ENCODE assay signal across 8 mouse cellular contexts in the genomic region with DNA sequence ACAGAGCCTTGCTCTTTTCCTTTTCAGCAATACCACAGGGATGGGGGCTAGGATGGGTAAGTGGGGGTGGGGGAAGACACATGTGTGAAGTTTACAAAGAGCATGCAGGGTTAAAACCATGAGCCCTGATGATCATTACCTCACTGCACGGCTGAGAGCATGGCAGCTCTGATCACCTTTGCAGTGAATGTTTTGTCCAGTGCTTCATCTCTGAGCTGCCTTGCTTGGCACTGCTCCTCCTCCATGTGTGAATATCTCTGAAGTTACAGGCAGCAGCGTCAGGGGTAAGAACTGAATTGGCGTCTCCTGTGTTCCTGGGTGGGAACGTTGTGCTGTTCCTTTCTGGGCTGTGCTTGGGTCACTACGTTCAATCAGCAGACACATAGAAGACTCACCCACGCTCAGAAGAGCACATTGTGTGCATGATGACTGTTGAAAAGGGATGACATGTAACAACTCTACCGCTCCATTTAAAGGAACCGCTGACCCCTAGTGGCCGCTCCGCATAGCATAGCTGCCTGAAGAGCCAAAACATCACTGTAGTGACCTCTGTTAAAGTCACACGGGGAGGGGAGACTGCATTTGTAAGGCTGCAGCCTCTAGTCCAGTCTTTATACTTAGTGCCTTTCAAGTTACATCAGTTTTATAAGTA.
DNase-seq lines count a peak whose midpoint lies in the region; ATAC-seq and TF ChIP-seq lines count a peak whose summit lies in the region.

No protein-coding gene starts in this region.

- peak; percentile 5 for DNase-seq in c-Kit-negative CD71-positive TER-119-positive erythroid progenitor cells, embryonic 14.5 days (ENCODE audit: low read depth, low spot score)
- DNase-seq in heart, postnatal 0 days (ENCODE audit: low spot score), result peak; percentile 92
- peak; percentile 87 to 95 for DNase-seq in kidney, postnatal 36 days

- H3K4me2 ChIP-seq in forebrain, embryonic 12.5 days, result no peak overlapping the region
- H3K4me2 ChIP-seq in heart, postnatal 0 days (ENCODE audit: low read depth, low read length), result peak overlapping the region; percentile 17; the same call in 1 of the 2 replicates
- H3K4me2 ChIP-seq in liver, embryonic 16.5 days (ENCODE audit: low read depth, low read length), result no peak overlapping the region
- H3K4me2 ChIP-seq in neural tube, embryonic 14.5 days (ENCODE audit: low read depth, low read length), result no peak overlapping the region

- peaks cover 14% of the 10 kb centered on the region for H3K4me1 ChIP-seq in forebrain, embryonic 12.5 days
- H3K4me1 ChIP-seq in heart, postnatal 0 days (ENCODE audit: control insufficient read depth, insufficient read depth), result peaks cover 31% of the 10 kb centered on the region
- H3K4me1 ChIP-seq in liver, embryonic 16.5 days (ENCODE audit: control insufficient read depth, low read depth, low read length), result peaks cover 3% of the 10 kb centered on the region
- peaks cover 6% of the 10 kb centered on the region; the same call in 1 of the 2 replicates for H3K4me1 ChIP-seq in neural tube, embryonic 14.5 days (ENCODE audit: control insufficient read depth, insufficient read depth, low read length)
- H3K4me1 ChIP-seq in testis, adult 2 months (ENCODE audit: control insufficient read depth, insufficient read depth, low read length), result no peaks in the 10 kb centered on the region; the same call in 1 of the 2 replicates

- H3K4me3 ChIP-seq in forebrain, embryonic 12.5 days (replicated peaks), result no peak overlapping the region
- H3K4me3 ChIP-seq in heart, postnatal 0 days (ENCODE audit: low read depth, low read length), result no peak overlapping the region
- H3K4me3 ChIP-seq in liver, embryonic 16.5 days (ENCODE audit: low read depth, low read length), result no peak overlapping the region
- H3K4me3 ChIP-seq in neural tube, embryonic 14.5 days (ENCODE audit: low read depth, low read length), result no peak overlapping the region
- H3K4me3 ChIP-seq in testis, adult 2 months (ENCODE audit: control insufficient read depth, low read depth, low read length), result no peak overlapping the region

- no peaks in the 10 kb centered on the region for H3K27me3 ChIP-seq in forebrain, embryonic 12.5 days
- no peaks in the 10 kb centered on the region for H3K27me3 ChIP-seq in heart, postnatal 0 days (ENCODE audit: control insufficient read depth, insufficient read depth, low read length)
- no peaks in the 10 kb centered on the region for H3K27me3 ChIP-seq in liver, embryonic 16.5 days (ENCODE audit: control insufficient read depth, insufficient read depth, low read depth, low read length)
- no peaks in the 10 kb centered on the region for H3K27me3 ChIP-seq in neural tube, embryonic 14.5 days (ENCODE audit: control insufficient read depth, insufficient read depth, low read length)
- H3K27me3 ChIP-seq in testis, adult 2 months (ENCODE audit: control insufficient read depth, insufficient read depth, low read length), result no peaks in the 10 kb centered on the region

- H3K27ac ChIP-seq in forebrain, embryonic 12.5 days, result no peak overlapping the region
- H3K27ac ChIP-seq in heart, postnatal 0 days (ENCODE audit: low read depth), result peak overlapping the region; percentile 70
- H3K27ac ChIP-seq in liver, embryonic 16.5 days (ENCODE audit: low read length), result no peak overlapping the region
- H3K27ac ChIP-seq in neural tube, embryonic 14.5 days (ENCODE audit: low read depth, low read length), result no peak overlapping the region
- no peak overlapping the region for H3K27ac ChIP-seq in testis, adult 2 months (ENCODE audit: control insufficient read depth, insufficient read depth, low read depth, low read length)

- no peak for TF ChIP-seq EP300 in heart, postnatal 0 days (IDR thresholded peaks at IDR 0.05; ENCODE audit: low read depth)

- peaks cover under 1% of the 10 kb centered on the region; the same call in 1 of the 2 replicates for H3K36me3 ChIP-seq in forebrain, embryonic 12.5 days (replicated peaks)
- H3K36me3 ChIP-seq in heart, postnatal 0 days (replicated peaks; ENCODE audit: control insufficient read depth, insufficient read depth, low read length), result no peaks in the 10 kb centered on the region
- no peaks in the 10 kb centered on the region for H3K36me3 ChIP-seq in liver, embryonic 16.5 days (ENCODE audit: control insufficient read depth, insufficient read depth)
- no peaks in the 10 kb centered on the region for H3K36me3 ChIP-seq in neural tube, embryonic 14.5 days (ENCODE audit: control insufficient read depth, insufficient read depth, low read length)
- no peaks in the 10 kb centered on the region for H3K36me3 ChIP-seq in testis, adult 2 months (ENCODE audit: control insufficient read depth, insufficient read depth, low read length)

- no peak overlapping the region; the same call in 1 of the 2 replicates for H3K9ac ChIP-seq in forebrain, embryonic 12.5 days
- no peak overlapping the region for H3K9ac ChIP-seq in heart, postnatal 0 days (replicated peaks; ENCODE audit: low read depth, low read length)
- H3K9ac ChIP-seq in liver, embryonic 16.5 days (ENCODE audit: low read depth, low read length), result no peak overlapping the region
- no peak overlapping the region for H3K9ac ChIP-seq in neural tube, embryonic 14.5 days (replicated peaks; ENCODE audit: low read depth, low read length)

- peak; percentile 96 for TF ChIP-seq CTCF in heart, postnatal 0 days (IDR thresholded peaks at IDR 0.05; ENCODE audit: low read depth)
- TF ChIP-seq CTCF in testis, adult 2 months (IDR thresholded peaks at IDR 0.05; ENCODE audit: control insufficient read depth, insufficient read depth, insufficient replicate concordance, low read depth, low read length), result peak; percentile 69; the same call in 1 of the 2 replicates

- WGBS in forebrain, embryonic 12.5 days, result 14% methylated on average over 11 of the region's 11 CpGs
- WGBS in heart, postnatal 0 days, result 1% methylated on average over 11 of the region's 11 CpGs
- WGBS in liver, embryonic 16.5 days (ENCODE audit: insufficient replicate concordance), result 12% methylated on average over 11 of the region's 11 CpGs
- 8% methylated on average over 11 of the region's 11 CpGs for WGBS in neural tube, embryonic 14.5 days

- ATAC-seq in CD4-positive, CD25-positive, alpha-beta regulatory T cell, adult 4 months, result peak; percentile 97
- peak; percentile 82 for ATAC-seq in forebrain, embryonic 12.5 days (ENCODE audit: low FRiP score)
- ATAC-seq in heart, postnatal 0 days (ENCODE audit: insufficient read depth, low read depth), result peak; percentile 89
- peak; percentile 70 for ATAC-seq in liver, embryonic 16.5 days (ENCODE audit: low read depth)
- ATAC-seq in neural tube, embryonic 14.5 days (ENCODE audit: low read depth), result peak; percentile 79; the same call in 1 of the 2 replicates

- H3K9me3 ChIP-seq in forebrain, embryonic 12.5 days, result no peaks in the 10 kb centered on the region
- H3K9me3 ChIP-seq in heart, postnatal 0 days (replicated peaks; ENCODE audit: control insufficient read depth, low read length), result no peaks in the 10 kb centered on the region
- no peaks in the 10 kb centered on the region for H3K9me3 ChIP-seq in liver, embryonic 16.5 days (replicated peaks; ENCODE audit: control insufficient read depth, low read length)
- H3K9me3 ChIP-seq in neural tube, embryonic 14.5 days (ENCODE audit: control insufficient read depth, low read length), result no peaks in the 10 kb centered on the region

- TF ChIP-seq POLR2A in testis, adult 2 months (IDR thresholded peaks at IDR 0.05; ENCODE audit: control insufficient read depth, low read depth, low read length), result no peak

Comparison
In these comparisons a context has a peak if more than half of its experiments do, and no peak if none do; other contexts are left out.
1. DNase-seq: peak in every context shown above with its lines; median percentile 92 in heart, postnatal 0 days; 91 in kidney, postnatal 36 days; 5 in c-Kit-negative CD71-positive TER-119-positive erythroid progenitor cells, embryonic 14.5 days.